Mouse (Mus musculus) liver, adult 2 months (tissue): ENCODE measurements around the gene Vmn2r77. TPM values are rescaled to one million over a fixed set of nuclear protein-coding genes. Genes with fewer than 3 reads are reported as not detected.

Source experiments
- DNase-seq: peaks from one replicate; pipeline ENCODE4 v3.0.0-alpha.2; 2011; ENCODE audit warnings: low read depth, low spot score; ENCODE audit errors: extremely low read depth
- H3K27ac ChIP-seq: fragments of 200-500 bp; replicated peaks from 2 replicates; pipeline ENCODE4 v1.5.1; 2012; ENCODE audit warnings: low read depth, mild to moderate bottlenecking, control low read depth, inconsistent platforms, low read length; ENCODE audit not compliant: insufficient read depth
- H3K27me3 ChIP-seq: fragments of 200-500 bp; 2 replicates; pipeline ENCODE4 v1.6.1; 2012; ENCODE audit warnings: mild to moderate bottlenecking, moderate library complexity, low read length, inconsistent platforms; ENCODE audit not compliant: control insufficient read depth, insufficient read depth
- H3K36me3 ChIP-seq: fragments of 200-500 bp; 2 replicates; pipeline ENCODE4 v1.6.1; 2012; ENCODE audit warnings: low read length, inconsistent platforms; ENCODE audit not compliant: control insufficient read depth, insufficient read depth
- H3K4me1 ChIP-seq: fragments of 200-500 bp; 2 replicates; pipeline ENCODE4 v1.6.1; 2011; ENCODE audit warnings: low read length; ENCODE audit not compliant: control insufficient read depth, insufficient read depth
- H3K4me3 ChIP-seq: fragments of 200-500 bp; 2 replicates; pipeline ENCODE4 v1.5.1; 2011; ENCODE audit warnings: low read depth, mild to moderate bottlenecking, control low read depth, low read length, moderate library complexity; ENCODE audit not compliant: insufficient read depth
- H3K79me2 ChIP-seq: fragments of 200-500 bp; 2 replicates; pipeline ENCODE4 v1.6.1; 2012; ENCODE audit warnings: inconsistent platforms, mild to moderate bottlenecking, low read length, moderate library complexity; ENCODE audit not compliant: control insufficient read depth, insufficient read depth
- H3K9ac ChIP-seq: fragments of 200-500 bp; 2 replicates; pipeline ENCODE4 v1.6.1; 2012; ENCODE audit warnings: low read depth, mild to moderate bottlenecking, control low read depth, inconsistent platforms, low read length
- CTCF ChIP-seq: fragments of 200-500 bp; IDR thresholded peaks from 2 replicates; pipeline ENCODE4 v1.5.1; 2011; ENCODE audit warnings: low read depth, low read length, control low read depth
- POLR2A ChIP-seq: fragments of 200-500 bp; IDR thresholded peaks from 2 replicates; pipeline ENCODE4 v1.6.1; 2011; ENCODE audit warnings: low read length, control low read depth; ENCODE audit not compliant: insufficient read depth; ENCODE audit errors: extremely low read depth
- WGBS: fragments of 180-500 bp; shearing (Covaris S2); methylation state at CpG from one replicate; pipeline ENCODE4 v1.1.7; 2018; 5-methylcytosine and 5-hydroxymethylcytosine counted together
- polyA plus RNA-seq: library from polyadenylated mRNA; depleted of rRNA; stranded (reverse); fragments of >200 nt; gene quantifications from 2 replicates; pipeline ENCODE4 v1.2.3, GENCODE M21; 2012; rRNA removed
- total RNA-seq: library from RNA; depleted of rRNA; stranded (reverse); fragments of >200 nt; gene quantifications from 2 replicates; pipeline ENCODE4 v1.2.3, GENCODE M21; 2014; rRNA removed

The Vmn2r77 gene
- total and polyA plus RNA-seq, 2 experiments, result not detected

- WGBS, result 48% methylated on average over 1 of the region's 1 CpGs
- Histone ChIP-seq H3K36me3 (no peaks in the 10 kb centered on the region), H3K9ac (no peak overlapping the region), H3K27ac (no peak overlapping the region), H3K4me3 (no peak overlapping the region), H3K27me3 (no peaks in the 10 kb centered on the region), H3K4me1 (no peaks in the 10 kb centered on the region), H3K79me2 (no peaks in the 10 kb centered on the region)
- no peak for DNase-seq
- TF ChIP-seq CTCF, result no peak
- TF ChIP-seq POLR2A, result no peak
Observed at GRCm38 (mm10) chr7:86816466-86816865, 21.6 kb downstream of the Vmn2r77 start.

Other genes starting within 250 kb of the Vmn2r77 start
- gene Olfr295, start 211.2 kb upstream of the Vmn2r77 start, total RNA-seq, result not detected in 2 replicates
- not detected in 2 replicates for gene Olfr295, start 211.2 kb upstream of the Vmn2r77 start, polyA plus RNA-seq
- gene Olfr294, start 178.4 kb upstream of the Vmn2r77 start, total RNA-seq, result not detected in 2 replicates
- gene Olfr294, start 178.4 kb upstream of the Vmn2r77 start, polyA plus RNA-seq, result not detected in 2 replicates
- not detected in 2 replicates for gene Olfr293, start 146.0 kb upstream of the Vmn2r77 start, total RNA-seq
- not detected in 2 replicates for gene Olfr293, start 146.0 kb upstream of the Vmn2r77 start, polyA plus RNA-seq
- not detected in 2 replicates for gene Olfr292, start 106.7 kb upstream of the Vmn2r77 start, total RNA-seq
- gene Olfr292, start 106.7 kb upstream of the Vmn2r77 start, polyA plus RNA-seq, result not detected in 2 replicates
- gene Folh1, start 19.1 kb upstream of the Vmn2r77 start, total RNA-seq, result 0.07 TPM in 1 of 2 replicates, not detected in the other
- not detected in 2 replicates for gene Folh1, start 19.1 kb upstream of the Vmn2r77 start, polyA plus RNA-seq
- gene Vmn2r78, start 120.1 kb downstream of the Vmn2r77 start, total RNA-seq, result not detected in 2 replicates
- not detected in 2 replicates for gene Vmn2r78, start 120.1 kb downstream of the Vmn2r77 start, polyA plus RNA-seq
- gene Vmn2r79, start 201.1 kb downstream of the Vmn2r77 start, total RNA-seq, result not detected in 2 replicates
- gene Vmn2r79, start 201.1 kb downstream of the Vmn2r77 start, polyA plus RNA-seq, result not detected in 2 replicates